Mouse (Mus musculus) v-Abl transformed pro-B cells (cell line): ENCODE measurements around the gene Sod2.
"Not testable (repeated sequence)": the region's sequence is repeated elsewhere in the genome, so short reads cannot be mapped to it uniquely, and the experiment has no call there.

Experiments
- in situ Hi-C, 2 experiments: fragments of 400-800 bp; cut with MboI; formaldehyde crosslinking; loops; one replicate each; pipeline ENCODE4 v1.15.1; 2025; ENCODE audit not compliant: unreplicated experiment in 2 of 2

Sod2 gene

DNA sequence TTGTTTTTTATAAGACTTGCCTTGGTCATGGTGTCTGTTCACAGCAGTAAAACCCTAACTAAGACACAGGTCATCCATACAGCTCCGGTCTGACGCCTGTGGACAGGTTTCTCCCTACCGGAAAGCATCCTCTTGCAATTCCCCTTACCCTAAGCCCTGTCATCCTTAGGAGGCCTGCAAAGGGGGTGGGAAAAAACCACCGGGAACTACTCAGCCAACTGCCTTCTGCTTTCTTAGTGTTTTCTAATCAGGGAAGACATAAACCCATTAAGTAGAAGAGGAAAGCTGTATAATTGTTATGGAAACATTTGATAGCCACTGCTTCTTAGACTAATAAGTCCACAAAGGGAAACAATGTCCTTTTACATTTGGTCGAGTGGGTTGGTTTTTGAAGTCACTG, 338 bp downstream of the Sod2 start:
- in situ Hi-C loops, result loop anchor here in 1 of 2 experiments (25.0 kb wide), 1 partner anchor 595 kb away; no protein-coding TSS in a partner anchor

DNA sequence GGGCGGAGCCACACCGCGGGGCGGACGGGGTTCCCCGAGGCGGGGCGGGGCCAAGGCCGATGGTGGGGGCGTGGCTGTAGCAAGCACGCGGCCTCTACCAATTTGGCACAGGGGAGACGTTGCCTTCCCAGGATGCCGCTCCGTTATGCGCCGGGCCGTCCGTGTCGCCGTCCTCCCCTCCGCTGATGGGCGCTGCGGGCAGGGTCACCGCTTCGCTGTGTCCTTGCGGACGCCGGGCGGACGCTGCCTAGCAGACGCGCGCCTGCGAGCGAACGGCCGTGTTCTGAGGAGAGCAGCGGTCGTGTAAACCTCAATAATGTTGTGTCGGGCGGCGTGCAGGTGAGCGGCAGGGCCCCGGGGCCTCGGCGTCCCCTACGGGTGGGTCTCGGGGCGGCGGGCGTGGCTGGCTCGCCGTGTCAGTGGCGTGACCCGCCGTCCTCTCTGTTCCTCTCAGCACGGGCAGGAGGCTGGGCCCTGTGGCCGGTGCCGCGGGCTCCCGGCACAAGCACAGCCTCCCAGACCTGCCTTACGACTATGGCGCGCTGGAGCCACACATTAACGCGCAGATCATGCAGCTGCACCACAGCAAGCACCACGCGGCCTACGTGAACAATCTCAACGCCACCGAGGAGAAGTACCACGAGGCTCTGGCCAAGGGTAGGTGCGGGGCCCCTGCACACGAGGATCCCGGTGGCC, 1.2 kb downstream of the Sod2 start:
- in situ Hi-C loops, result loop anchor here in 1 of 2 experiments (25.0 kb wide), 1 partner anchor 596 kb away; no protein-coding TSS in a partner anchor

DNA sequence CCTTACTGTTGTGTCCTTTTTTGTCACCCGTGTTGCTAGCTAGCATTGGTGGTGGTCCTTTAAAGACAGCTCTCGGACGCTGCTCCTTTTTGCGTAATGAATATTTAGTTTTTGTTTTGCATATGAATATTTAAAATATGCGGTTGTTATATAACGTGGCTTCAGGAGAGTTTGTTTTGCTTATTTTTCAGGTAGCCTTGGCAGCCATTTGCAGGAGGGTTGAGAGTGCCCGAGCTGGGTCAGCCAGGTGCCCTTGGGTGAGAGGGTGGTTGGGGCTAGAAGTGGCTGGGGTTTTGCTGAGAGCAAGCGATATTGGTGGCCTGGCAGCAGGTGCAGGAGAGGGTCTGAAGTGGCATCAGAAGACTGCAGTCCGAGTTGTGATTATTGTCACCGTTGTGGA, 1.9 kb downstream of the Sod2 start:
- in situ Hi-C loops, result loop anchor here in 1 of 2 experiments (25.0 kb wide), 1 partner anchor 596 kb away; no protein-coding TSS in a partner anchor

DNA sequence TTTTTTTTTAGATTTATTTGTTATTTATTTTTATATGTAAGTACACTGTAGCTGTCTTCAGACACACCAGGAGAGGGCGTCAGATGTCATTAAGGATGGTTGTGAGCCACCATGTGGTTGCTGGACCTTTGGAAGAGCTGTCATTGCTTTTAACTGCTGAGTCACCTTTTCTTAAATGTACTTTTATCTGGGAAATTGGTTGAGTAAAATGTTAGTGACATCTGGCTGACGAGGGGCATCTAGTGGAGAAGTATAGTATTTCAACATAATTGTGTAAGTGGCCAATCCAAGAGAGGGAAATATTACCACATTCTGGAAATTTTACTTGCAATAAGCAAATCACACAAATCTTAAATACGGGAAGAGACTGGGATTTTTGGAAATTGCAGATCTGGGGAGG, 3.2 kb downstream of the Sod2 start:
- in situ Hi-C loops, result loop anchor here in 1 of 2 experiments (25.0 kb wide), 1 partner anchor 598 kb away; no protein-coding TSS in a partner anchor

DNA sequence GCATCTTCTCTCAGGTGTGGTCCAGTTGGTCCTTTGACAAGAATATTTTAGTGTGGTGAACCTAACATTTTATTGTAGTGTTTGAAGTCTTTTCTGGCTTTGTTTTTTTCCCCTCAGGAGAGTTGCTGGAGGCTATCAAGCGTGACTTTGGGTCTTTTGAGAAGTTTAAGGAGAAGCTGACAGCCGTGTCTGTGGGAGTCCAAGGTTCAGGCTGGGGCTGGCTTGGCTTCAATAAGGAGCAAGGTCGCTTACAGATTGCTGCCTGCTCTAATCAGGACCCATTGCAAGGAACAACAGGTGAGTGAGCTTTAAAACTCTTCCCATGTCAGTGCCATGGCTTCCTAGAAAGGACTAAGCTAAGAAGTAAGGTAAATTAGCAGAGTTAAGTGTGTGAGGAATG, 6.7 kb downstream of the Sod2 start:
- in situ Hi-C loops, result loop anchor here in 1 of 2 experiments (25.0 kb wide), 1 partner anchor 601 kb away; no protein-coding TSS in a partner anchor

DNA sequence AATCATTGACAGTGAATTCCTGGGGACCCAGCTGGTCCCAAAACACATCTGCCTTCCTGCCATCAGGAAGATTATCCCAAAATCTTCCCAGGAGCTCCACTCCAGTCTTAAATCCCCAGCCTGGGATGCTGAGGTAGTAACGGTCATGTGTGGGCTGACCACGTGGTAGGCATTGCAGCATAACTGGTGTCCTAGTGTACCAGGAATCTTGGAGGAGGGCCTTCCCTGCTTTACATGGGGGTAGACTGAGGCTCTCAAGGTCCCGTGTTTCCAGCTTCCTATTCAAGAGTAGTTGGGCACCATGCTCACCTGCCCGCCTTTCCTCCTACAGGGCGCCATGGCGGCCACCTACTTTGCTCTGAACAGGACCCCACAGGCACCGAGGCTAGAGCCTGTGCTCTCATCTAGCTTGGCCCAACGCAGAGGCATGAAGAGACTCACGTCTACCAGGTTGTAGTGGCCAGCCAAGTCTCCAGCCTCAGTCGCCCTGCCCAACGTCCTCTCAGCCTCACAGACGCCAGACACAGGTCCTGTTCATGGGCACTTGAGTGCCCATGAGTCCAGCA, 30.1 kb downstream of the Sod2 start:
- in situ Hi-C loops, result loop anchor here in 1 of 2 experiments (25.0 kb wide), 1 partner anchor 1876 kb away; no protein-coding TSS in a partner anchor

DNA sequence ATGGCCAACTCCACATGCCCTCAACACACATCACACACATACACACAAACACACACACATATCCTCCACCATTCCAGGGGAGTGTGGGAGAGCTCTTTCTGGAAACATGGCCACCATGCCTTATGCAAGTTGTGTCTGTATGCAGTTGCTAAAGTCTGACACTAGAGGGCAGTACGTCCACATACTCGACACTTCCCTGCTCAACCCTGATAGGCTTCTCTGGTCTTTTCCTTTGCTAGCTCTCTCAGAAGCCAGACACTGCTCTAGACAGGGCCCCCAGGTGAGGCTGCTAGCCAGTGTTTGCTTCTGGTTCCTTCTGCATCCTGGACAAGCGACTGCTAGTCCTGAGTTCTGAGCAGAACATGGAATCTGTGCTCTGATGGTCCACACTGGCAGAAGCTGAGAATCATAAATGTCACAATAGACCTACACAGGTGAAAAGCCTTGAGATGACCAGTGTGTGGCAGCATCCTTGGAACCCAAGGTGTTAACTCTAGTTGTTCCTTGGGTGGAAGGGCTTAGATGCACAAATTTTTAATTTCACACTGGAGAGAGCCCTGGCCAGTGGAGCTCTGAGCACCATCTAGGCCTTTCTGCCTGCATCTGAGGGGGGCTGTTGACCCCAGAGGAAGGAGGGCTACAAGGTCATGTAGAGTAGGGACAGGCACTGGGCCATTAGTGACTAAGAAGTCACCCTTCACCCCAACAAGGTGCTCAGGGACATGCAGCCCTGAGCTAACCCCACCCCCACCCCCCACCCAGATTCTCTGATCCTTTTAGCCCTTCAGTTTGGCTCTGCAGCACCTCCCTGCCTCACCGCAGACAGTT, 37.4 kb downstream of the Sod2 start:
- in situ Hi-C loops, result loop anchor here in 1 of 2 experiments (25.0 kb wide), 1 partner anchor 1868 kb away; no protein-coding TSS in a partner anchor

DNA sequence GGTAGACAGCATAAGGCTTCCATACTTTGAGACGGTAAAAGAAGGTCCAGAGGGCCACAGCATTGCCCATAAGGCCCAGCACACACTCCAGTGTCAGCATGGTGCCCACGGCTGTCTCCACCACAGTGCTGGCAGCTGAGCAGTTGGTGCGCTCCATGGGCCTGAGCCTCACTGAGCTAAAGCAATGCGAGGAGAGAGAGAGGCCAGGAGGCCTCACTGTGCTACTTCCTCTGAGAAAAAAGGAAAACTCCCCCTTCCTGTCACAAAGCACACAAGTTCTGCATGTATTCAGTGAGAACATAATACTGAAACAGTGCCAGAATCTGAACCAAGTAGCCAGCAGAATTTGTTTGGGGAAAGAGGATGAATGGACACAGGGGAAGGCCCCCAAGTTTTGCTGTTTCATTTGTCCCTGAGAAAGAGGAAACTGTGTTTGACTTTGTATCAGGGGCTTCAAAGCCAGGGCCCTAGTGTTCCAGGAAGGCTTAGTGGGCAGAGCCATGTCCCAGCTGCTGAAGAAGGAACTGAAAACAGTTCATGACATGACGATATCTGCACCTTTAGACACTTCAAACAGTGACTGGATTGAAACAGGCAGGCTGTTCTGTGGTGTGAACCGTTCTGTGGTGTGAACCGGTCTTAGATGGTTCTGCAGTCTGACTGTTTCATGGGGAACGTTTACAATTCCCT, 45.6 kb downstream of the Sod2 start, which contains the start of gene Gpr31b:
Gpr31b (minus strand) TSS at position 173 of the 690 bp plus-strand sequence.
- in situ Hi-C loops, result not testable (repeated sequence)

DNA sequence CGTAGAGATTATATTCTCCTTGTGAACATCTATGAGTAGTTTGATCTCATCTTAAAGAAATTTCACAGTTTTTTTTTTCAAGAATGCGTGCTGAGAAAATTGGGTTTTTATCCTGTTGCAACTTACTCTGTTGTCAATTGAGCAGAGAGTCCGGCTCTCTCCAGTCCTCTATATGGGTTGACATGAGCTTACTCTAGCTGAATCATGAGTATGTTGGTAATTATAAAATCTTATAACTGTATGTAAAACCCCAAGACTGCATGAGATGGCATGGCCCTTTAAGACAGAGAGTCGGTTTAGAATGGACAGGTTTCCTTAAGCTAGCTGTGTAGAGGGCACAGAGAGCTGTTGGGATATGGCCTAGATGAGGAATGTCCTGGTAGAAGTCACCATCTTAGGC, 54.2 kb downstream of the Sod2 start, which contains the start of gene Tcp10b:
Tcp10b (plus strand) TSS at position 301 of the 400 bp plus-strand sequence.
- in situ Hi-C loops, result not testable (repeated sequence)

DNA sequence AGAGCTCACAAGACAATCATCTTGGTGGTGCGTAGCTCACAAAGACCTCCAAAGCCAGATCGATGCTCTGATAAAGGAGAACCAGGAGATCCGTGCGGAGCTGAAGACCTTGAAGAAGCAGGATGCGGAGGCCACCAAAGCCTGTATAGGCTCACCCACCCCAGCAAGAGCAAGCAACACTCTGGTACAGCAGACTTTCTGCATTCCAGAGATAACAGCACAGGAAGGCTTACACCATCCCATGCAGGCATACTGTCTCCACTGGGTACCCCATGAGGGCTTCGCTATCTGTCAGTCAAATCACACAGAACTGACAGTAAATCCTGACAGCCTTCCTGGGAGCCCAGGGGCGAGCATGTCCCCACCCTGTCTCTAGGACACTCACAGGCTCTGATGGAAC, 56.2 kb downstream of the Sod2 start:
- in situ Hi-C loops, result not testable (repeated sequence)

DNA sequence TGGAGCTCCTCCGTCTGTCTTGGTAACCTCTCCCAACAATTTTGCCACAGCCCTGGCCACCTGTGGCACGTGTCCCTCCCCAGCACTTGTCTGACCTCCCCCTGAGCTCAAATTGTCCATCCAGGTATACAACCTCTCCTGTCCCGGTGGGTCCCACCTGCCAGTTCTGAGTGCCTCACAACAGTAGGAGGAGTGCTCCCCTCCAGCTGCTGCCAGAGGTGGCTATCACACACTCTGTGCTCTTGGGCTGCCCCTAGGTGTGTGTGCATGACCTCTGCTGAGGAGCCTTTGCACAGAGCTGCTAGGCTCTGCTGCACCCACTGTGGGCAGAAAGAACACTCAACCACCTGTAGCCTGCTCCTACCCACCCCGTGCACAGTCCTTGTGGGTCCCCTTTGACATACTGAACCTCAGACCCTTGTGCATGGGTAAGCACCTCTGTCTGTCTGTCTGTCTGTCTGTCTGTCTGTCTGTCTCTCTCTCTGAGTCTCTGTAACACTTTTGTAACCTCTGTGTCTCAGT, 61.3 kb downstream of the Sod2 start:
- in situ Hi-C loops, result not testable (repeated sequence)

DNA sequence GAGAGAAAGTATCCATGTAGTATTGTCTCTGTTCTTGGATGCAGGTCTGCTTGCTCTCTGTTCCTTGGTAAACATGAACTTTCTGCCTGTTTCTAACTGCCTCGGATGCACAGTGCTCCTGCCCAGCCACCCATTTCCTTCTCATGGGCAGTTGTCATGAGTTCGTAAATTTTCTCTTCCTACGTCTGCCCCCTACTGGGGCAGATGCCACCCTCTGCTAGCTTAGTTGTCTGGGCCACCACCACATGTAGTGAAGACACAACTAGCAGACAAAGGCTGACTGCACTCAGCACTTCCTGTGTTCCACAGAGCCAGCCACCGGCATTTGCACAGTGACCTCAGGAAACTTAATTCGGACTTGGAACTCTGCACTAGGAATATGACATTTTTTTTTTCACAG, 62.6 kb downstream of the Sod2 start:
- in situ Hi-C loops, result not testable (repeated sequence)
